Mouse (Mus musculus) spleen, adult 12 weeks (tissue): ENCODE data around the gene Car14.
"Not testable (repeated sequence)": the region's sequence is repeated elsewhere in the genome, so short reads cannot be mapped to it uniquely, and the experiment has no call there.

Experiments
- DNase-seq: peaks from one replicate; pipeline ENCODE4 v3.0.0; 2022; ENCODE audit warnings: low spot score

The Car14 gene

DNA sequence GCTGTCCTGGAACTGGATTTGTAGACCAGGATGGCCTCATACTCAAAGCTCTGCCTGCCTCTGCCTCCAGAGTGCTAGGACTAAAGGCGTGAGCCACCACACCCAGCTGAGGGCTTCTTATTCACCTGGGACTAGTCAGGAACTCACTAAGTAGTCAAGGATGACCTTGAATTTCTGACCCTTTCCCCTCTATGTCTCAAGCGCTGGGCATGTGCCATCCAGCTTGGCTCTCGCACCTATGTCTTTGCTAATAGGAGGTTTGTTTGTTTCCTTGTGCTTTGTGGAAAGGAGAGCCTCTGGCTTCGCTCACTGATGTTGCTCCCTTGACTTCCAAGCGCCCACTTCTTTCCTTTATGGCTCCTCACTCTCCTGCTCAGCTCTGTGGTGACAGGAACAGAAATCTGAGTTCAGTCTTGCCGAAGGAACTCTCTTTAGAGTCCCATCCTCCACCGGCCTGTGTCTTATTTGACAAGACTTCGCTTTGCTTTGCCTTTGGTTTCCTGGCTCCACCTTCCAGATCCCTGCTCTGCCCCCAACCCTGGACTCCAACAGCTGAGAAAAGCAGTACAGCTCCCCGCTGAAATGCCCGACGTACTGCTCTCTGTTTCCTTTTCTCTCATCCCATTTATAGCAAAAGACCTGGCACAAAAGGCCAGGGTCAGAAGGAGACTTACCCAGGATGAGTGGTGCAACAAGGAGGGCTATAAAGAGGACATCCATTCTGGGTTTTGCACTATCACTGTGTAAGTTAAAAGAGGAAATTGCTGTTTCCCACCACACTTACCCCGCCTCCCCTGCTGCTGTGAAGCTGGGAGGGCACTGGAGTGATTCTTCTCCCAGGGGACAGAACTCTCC, 13.1 kb downstream of the Car14 start, which contains the start of gene BC028528:
TSS of gene BC028528 (minus strand) at position 795 of the 855 bp plus-strand sequence.
- DNase-seq: no peak

DNA sequence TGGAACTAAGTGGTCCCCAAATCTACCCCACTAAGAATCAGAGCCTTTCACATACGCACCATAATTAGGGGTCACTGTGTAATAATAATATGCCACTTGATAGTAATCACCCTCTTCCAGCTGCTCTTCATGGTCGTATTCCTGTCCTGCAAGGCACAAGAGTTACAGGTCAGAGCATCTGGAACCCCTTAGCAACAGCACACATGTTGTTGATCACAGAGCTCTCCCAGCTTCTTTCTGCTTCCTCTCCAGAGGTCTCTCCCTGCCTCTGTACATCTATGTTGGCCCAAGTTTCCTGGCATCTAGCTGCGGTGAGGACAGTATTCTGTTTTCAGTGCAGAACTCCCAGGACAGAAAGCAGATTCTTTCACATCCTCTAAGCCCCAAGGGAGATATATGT, 14.8 kb downstream of the Car14 start:
- DNase-seq: no peak

DNA sequence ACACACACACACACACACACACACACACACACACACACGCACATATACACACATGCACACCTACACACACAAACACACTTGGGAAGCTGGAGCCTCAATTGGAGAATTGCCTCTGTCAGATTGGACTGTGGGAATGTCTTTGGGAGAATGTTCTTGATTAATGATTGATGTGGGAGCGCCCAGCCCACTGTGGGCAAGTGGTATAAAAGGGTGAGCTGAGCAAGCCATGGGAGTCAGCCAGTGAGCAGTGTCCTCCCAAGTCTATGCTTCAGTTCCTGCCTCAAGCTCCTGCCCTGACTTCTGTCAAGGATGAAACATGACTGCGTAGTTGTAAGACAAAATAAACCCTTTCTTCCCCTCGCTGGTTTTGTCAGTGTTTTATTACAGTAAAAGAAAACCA, 16.9 kb downstream of the Car14 start:
- DNase-seq: no peak

DNA sequence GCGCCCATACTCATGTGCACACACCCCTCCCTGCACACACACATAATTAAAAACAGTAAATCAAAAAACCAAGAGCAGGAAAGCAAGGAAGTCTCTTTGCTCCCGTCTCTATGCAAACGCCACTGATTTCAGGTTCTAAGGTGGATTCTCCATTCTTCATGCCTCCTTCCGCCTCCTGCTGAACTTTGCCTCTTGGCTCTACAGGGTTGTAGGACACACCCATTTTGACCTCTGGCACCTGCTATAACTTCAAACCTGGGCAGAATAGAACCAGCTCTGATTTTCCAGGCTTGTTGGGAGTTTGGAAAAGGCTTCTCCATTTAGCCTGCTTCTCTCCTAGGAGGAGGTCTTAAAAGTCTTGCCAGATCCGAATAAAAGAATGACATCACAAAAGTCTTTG, 20.1 kb downstream of the Car14 start:
- no peak for DNase-seq

DNA sequence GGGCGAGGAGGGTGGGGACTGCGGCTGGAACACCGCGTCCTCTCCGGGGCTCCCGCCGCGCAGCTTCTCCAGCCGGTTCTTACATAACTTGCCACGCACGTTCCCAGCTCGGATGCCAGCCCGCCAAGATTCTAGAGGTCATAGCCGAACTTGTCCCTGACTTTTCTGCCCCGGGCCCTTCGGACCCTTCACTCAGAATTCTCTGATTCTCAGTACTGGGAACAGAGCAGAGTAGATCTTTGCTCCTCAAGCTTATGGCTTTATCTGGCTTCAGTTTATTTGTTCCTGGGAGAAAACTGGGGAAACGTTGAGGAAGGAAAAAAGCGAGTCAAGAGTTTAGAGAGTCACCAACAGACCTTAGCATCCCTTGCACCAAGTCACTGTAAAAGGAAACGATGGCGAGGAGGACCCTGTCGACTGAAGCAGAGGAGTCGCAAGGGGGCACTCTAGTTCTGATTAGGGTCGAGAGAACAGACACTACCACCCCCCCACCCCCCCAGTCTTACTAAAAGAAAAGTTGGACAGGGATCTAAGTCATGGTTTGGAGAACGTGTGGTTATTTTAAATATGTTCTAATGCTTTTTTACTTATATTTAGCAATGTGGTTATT, 21.6 kb downstream of the Car14 start:
- DNase-seq: no peak

DNA sequence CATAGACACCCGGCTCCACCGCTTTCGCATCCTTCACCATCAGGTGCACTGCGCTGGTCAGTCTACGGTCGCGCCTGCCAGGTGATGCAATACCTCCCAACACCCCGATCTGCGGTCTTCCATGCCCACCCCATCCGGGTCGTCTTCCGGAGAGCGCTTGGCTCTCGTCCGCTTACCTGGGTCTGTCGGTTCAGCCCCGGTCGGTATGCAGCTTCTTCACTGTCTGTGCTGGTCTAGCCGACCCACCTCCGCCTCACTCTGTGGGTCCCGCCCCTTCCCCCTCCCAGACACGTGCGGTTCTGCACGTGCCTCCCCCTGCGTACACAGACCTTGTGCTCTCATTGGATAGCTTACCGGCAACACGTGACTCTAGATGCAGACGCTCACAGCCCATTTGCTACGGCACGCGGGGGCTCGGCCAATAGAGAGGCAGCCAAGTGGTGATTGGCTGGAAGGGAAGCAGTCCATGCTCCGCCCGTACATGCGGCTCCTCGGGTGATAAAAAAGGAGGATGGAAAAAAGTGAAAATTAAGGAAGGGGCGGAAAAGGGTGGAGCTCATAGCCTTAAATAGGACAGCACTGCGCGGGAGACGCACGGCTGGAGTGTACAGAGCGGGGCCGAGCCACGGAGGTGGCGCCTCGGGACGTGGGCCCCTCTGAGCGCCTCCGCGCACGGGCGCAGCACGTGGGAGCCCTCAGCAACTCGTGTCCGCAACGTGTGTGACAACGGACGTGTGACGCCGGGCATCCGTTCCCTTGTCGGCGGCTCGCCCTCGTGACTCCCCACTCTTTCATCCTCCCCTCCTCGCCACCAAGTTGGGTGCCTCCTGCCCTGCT, 22.3 kb downstream of the Car14 start, which contains the start of gene Ciart:
TSS of gene Ciart (minus strand) at position 273 of the 837 bp plus-strand sequence.
- peak; percentile 74 for DNase-seq

DNA sequence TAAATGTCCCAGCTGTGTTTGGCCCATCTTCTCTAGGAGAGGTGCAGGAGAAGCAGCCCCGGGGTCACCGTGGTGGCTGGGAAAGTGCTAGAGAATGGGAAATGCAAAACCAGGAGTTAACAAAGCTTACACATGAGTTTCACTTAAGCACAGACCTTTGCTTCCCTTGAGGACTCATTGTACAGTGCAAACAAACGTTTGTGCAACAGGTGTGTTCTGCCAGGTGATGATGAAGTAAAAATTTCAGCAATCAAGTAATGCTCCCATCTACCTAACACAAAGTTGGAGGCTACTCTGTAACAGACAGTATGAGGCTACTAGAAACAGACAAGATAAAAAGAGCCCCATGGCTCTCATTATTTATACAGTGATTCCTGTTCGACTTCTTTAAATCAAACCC, 25.4 kb downstream of the Car14 start:
- DNase-seq: no peak

DNA sequence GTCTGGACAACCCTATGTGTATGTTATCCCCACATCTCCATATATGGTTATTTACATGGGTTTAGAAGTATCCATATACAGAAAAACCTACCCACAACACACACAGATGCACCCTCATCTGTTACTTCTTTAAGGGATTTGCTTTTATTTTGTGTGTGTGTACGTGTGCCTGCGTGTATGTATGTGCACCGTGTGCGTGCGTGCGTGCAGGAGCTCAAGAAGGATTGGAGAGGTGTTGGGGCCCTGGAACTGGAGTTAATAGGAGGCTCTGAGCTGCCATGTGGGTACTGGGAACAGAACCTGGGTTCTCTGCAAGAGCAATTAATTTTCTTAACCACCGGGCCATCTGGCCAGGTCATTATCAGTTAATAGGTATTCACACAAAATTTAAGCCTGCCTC, 32.4 kb downstream of the Car14 start:
- DNase-seq: no peak

DNA sequence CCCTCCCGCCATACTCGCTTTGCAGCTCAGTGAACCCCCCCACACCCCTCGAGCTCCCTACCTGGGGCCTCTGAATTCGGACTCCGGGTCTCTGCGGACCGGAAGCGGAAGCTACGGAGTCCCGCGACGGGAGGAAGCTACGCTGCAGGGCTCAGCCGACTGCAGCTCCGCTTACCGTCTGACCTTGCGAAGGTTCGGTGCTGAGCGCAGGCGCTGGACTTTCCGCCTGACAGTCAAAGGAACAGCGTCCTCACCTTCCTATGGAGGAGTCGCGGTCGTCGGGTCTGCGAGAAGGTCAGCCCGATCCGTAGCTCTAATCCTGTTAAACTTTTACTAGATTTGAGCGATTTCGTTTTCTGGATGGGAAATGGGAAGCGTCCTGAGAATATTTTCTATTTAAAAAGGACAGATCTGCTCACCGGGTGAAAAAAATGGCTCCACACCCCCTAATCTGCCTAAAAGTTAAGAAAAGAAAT, 33.1 kb downstream of the Car14 start, which contains the start of gene Mrps21:
TSS of gene Mrps21 (minus strand) at position 128 of the 476 bp plus-strand sequence.
- peak; percentile 69 for DNase-seq

DNA sequence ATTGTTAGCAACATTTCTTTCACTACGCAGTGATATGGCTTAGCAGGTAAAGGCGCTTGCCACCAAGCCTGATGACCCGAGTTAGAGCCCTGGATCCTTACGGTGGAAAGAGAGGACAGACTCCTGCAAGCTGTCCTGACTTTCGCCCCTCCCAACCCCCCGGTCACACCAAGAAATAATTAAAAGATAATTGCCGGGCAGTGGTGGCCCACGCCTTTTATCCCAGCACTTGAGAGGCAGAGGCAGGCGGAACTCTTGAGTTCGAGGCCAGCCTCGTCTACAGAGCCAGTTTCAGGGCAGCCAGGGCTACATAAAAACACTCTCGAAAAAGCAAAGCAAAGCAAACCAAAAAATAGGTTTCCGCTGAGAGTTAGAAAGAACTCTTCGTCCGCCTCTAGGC, 33.5 kb downstream of the Car14 start:
- DNase-seq: no peak

DNA sequence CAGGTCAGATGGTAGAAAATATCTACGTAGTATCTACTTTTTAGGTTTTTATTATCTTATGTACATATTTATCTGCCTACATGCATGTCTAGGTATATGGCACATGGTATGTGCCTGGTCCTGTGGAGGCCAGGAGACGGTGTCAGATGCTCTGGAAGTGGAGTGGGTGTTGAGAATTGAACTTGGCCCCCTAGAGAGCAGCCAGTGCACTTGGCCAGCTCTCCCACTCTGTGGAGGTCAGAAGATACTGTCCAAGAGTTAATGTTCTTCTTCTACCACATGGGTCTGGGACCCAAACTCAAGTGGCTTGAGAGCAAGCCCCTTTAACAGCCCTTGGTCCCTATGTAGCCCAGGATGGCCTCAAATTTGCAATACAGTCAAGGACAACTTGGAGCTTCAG, 37.1 kb downstream of the Car14 start:
- no peak for DNase-seq

DNA sequence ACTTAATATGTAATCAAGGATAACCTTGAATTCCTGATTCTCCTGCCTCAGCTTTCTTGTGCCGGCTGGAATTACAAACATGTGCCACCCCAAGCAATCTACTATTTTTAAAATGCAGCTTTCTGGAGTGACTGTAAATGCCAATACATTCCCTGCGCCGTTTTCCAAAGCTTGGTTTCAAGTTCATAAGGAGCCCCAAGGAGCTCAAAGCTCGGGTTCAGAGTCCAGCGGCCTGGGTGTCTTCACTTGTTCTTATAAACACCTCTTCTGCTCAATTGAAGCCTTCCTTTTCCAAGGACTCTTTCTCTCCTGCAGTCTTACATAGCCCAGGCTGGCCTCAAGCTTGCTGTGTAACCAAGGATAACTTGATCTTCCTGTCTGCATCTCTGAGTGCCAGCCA, 38.4 kb downstream of the Car14 start:
- DNase-seq: no peak

DNA sequence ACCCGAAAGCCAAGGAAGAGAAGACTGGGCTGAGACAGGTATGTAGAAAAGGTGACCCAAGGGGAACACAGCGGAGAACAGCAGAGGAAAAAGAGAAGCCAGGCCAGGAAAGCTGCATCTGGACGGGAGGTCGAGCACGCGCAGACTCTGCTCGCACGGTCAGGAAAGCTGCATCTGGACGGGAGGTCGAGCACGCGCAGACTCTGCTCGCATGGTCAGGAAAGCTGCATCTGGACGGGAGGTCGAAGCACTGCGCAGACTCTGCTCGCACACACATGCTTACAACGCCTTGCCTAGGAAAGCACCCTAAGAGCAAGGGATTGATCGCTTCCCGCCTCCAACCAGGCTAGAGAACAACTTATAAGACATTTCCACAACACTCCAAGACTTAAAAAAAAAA, 38.9 kb downstream of the Car14 start:
- DNase-seq: no peak

DNA sequence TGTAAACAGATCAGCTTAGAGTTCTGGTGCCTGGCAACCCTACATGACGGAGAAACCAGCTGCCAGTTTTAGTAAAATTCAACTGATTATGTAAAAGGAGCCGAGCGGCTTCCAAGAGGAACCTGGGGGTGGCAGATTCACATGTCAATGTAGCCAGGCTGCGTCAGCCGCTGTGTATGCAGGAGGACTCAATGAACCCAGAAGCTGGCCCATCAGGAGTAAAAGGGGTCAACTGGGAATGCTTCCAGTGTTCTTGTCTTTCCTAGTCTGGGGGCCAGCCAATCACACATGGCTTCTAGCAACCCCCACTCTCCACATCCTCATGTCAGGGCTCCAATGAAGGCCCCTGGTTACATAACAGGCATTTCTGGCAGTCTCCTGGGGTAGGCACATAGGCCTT, 39.4 kb downstream of the Car14 start:
- no peak for DNase-seq

DNA sequence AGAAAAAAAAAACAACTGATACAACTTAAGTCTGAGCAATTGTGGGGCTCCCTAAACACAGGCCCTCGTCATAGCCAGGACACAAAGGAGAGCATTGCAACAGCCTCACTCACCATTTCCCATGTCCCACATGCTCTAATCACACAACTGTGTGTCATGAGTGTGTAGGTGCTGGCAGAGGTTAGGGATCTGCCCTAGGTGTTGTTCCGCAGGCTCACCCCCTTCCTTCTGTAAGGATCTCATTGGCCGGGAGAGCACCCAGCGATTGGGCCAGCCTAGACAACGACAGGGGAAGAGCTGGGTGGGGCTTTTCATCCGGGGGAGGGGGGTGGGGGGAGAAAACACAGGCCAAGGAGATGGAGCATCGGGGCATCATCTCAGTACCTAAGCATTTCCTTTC, 40.9 kb downstream of the Car14 start:
- no peak for DNase-seq

DNA sequence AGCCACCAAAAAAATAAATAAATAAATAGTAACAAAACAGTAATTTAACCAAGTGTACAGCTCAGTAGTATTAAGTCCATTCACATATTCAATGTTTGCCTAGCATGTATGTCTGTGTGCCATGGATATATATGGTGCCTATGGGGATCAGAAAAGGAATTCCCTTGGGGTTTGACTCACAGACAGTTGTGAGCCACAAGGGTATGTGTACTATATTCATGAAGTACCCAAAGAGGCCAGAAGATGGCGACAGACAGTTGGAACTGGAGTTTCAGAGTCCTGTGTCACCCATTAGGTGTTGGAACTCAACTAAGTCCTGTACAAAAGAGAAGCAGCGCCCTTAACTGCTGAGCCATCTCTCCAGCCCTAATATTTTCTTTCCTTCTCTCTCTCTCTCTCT, 42.7 kb downstream of the Car14 start:
- peak; percentile 53 for DNase-seq

DNA sequence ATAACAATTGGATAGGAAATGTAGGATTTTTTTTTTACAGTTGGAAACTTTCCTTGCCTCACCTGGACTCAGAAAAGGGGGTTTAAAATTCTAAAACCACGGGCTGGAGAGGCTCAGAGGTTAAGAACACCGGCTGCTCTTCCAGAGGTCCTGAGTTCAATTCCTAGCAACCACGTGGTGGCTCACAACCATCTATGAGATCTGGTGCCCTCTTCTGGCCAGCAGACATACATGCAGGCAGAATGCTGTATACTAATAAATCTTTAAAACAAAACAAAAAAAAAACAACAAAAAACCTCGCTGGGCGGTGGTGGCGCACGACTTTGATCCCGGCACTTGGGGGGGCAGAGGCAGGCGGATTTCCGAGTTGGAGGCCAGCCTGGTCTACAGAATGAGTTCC, 43.3 kb downstream of the Car14 start:
- DNase-seq: no peak

DNA sequence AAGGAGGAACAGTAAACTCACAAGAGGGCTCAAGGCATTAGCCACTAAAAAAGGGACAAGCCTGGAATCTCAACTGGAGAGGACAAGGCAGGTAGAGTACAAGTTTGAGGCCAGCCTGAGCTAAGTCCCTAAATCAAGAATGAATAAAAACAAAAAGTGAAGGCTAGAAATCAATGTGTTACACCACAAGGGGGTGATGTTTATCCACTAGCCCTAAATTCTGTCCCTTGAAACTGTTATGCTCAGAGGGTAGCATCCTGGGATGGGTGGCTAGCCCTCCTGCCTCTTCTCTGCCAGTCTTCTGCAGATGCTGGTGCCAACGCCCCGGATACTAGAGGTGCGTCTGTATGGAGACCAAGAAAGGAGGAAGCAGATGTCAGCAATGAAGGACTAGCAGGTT, 44.2 kb downstream of the Car14 start:
- no peak for DNase-seq

DNA sequence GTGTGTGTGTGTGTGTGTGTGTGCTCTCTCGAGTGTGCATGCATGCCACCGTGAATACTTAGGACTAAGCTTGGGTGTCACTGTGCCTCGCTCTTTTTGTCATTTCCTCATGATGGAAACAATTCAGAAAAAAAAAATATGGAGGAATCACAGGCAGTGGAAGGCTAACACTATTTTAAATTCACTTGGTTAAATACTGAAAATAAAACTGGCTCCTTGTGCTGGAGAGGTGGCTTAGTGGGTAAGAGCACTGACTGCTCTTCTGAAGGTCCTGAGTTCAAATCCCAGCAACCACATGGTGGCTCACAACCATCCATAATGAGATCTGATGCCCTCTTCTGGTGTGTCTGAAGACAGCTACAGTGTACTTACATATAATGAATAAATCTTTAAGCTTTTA, 46.2 kb downstream of the Car14 start:
- not testable (repeated sequence) for DNase-seq

DNA sequence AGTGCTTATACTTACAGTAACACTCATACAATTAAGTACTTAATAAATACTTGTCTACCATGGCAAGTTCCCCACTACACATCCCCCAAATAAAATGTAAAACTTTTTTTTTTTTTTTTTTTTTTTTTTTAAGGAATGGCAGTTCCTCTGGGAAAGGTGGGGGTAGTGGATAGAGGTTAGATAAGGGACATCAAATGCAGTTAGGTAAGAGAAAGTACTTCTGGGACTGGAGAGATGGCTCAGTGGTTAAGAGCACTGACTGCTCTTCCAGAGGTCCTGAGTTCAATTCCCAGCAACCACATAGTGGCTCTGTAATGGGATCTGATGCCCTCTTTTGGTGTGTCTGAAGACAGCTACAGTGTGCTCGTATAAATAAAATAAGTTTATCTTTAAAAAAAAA, 47.4 kb downstream of the Car14 start:
- not testable (repeated sequence) for DNase-seq

DNA sequence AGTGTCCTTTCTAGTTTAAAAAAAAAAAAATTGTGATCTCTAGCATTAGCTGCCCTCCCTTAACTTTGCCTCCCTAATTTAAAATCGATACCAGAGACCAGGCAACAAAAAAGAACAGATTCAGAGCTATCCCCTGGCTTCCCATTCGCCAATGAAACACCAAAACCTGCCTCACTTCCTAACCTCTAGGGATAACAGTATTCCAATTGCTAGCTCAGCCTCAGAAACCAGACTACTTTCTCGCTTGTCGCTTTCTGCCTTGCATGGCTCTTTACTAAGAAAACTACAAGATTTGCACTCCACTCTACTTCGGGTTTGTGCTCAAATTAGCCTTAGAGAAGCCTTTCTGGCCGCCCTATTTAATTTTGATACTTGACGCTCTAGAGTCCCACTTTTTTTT, 48.4 kb downstream of the Car14 start:
- no peak for DNase-seq

DNA sequence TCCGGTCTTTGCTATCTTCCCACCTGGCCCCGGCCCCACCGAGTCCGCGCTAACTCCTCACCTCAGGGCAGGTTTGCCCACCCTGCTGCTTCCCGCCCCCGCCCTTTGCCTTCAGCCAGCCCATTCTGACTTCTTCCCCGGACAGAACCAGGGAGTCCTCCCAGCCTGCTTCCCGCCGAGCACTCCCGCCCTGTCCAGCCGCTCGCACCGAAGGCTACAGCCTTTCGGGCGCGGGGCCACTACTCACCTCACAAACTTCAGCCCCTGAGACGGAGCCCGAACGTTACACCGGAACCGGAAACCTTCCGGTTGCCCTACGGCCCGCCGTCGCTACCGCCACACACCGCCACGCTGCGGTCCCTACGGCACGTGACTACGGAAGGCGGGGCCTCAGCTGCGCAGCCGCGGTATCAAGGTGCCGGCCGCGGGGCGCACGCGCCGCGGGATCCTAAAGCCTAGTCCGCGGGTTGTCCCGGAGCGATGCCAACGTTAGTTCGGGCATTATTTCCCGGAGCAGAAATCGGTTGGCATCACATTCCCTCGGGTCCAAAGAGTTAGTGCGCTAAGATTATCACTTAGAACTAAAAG, 48.9 kb downstream of the Car14 start, which contains the start of gene Prpf3:
TSS of gene Prpf3 (minus strand) at position 384 of the 588 bp plus-strand sequence.
- peak; percentile 90 for DNase-seq
